Mouse (Mus musculus) left cerebral cortex, postnatal 36 days (tissue): ENCODE results near the gene Fkrp. TPM values are rescaled to one million over a fixed set of nuclear protein-coding genes. Genes with fewer than 3 reads are reported as not detected.

Experiments used
- DNase-seq, 2 experiments: peaks; one replicate each; pipeline ENCODE4 v3.0.0; 2021 to 2022; ENCODE audit warnings: low spot score in 2 of 2, mixed read lengths in 1 of 2
- intact Hi-C: fragments of 180-260 bp; cut with DNase I; formaldehyde crosslinking; loops from one replicate; pipeline ENCODE4 v1.15.1; 2025
- total RNA-seq, 2 experiments: library from RNA; stranded (reverse); gene quantifications; 2 replicates each; pipeline ENCODE4 v1.2.3; 2021

Fkrp gene
- total RNA-seq, 2 experiments from 2014 or later: 50.4 to 62.8 TPM

- peak; percentile 69 to 77 for DNase-seq
- intact Hi-C loops: loop anchor here (2.0 to 5.0 kb wide), 2 partner anchors 38 to 63 kb away; no protein-coding TSS in a partner anchor
These were observed 6.8 kb downstream of the Fkrp start for GRCm38 (mm10) chr7:16809739-16810138.

- intact Hi-C loops: loop anchor here (2.0 kb wide), 1 partner anchor 62 kb away; no protein-coding TSS in a partner anchor
These were observed 7.9 kb downstream of the Fkrp start for GRCm38 (mm10) chr7:16808647-16809046.

GRCm38 (mm10) chr7:16807936-16808335 is 8.6 kb downstream of the Fkrp start:
- intact Hi-C loops: loop anchor here (2.0 kb wide), 1 partner anchor 61 kb away; no protein-coding TSS in a partner anchor
- DNase-seq: no peak

More at GRCm38 (mm10) chr7:16808647-16809046, 7.9 kb downstream of the Fkrp start:
- no peak for DNase-seq

- no peak for DNase-seq
- intact Hi-C loops: loop anchor here (5.0 kb wide), 1 partner anchor 177 kb away; no protein-coding TSS in a partner anchor
These were observed 12.0 kb downstream of the Fkrp start for GRCm38 (mm10) chr7:16804409-16805028.

- no peak for DNase-seq
- intact Hi-C loops: no loop called here
These were observed 21.6 kb downstream of the Fkrp start for GRCm38 (mm10) chr7:16794886-16795285.

GRCm38 (mm10) chr7:16793010-16793725 is 23.4 kb downstream of the Fkrp start:
- DNase-seq: no peak
- intact Hi-C loops: no loop called here

- intact Hi-C loops: no loop called here
- no peak for DNase-seq
These were observed 24.2 kb downstream of the Fkrp start for GRCm38 (mm10) chr7:16792316-16792715.

GRCm38 (mm10) chr7:16785541-16786083 is 30.9 kb downstream of the Fkrp start:
- intact Hi-C loops: no loop called here
- no peak for DNase-seq

GRCm38 (mm10) chr7:16784498-16784976 is 32.0 kb downstream of the Fkrp start:
- intact Hi-C loops: no loop called here
- no peak for DNase-seq

- DNase-seq: no peak
- intact Hi-C loops: no loop called here
These were observed 32.6 kb downstream of the Fkrp start for GRCm38 (mm10) chr7:16783758-16784415.

GRCm38 (mm10) chr7:16783224-16783688 is 33.3 kb downstream of the Fkrp start:
- no peak for DNase-seq
- intact Hi-C loops: no loop called here

- intact Hi-C loops: no loop called here
- no peak for DNase-seq
These were observed 33.9 kb downstream of the Fkrp start for GRCm38 (mm10) chr7:16782555-16783125.

GRCm38 (mm10) chr7:16781816-16782554 is 34.5 kb downstream of the Fkrp start:
- DNase-seq: no peak
- intact Hi-C loops: no loop called here

- no peak for DNase-seq
- intact Hi-C loops: no loop called here
These were observed 35.0 kb downstream of the Fkrp start for GRCm38 (mm10) chr7:16781555-16781815.

GRCm38 (mm10) chr7:16780825-16781554 is 35.5 kb downstream of the Fkrp start, which contains the start of gene Slc1a5:
Gene Slc1a5, plus strand, starts transcription at chr7:16781340.
- intact Hi-C loops: no loop called here

GRCm38 (mm10) chr7:16780076-16780475 is 36.5 kb downstream of the Fkrp start:
- intact Hi-C loops: no loop called here
- DNase-seq: no peak

More at GRCm38 (mm10) chr7:16780825-16781554, 35.5 kb downstream of the Fkrp start, which contains the start of gene Slc1a5:
- DNase-seq: peak; percentile 28 to 37

- intact Hi-C loops: no loop called here
These were observed 40.6 kb downstream of the Fkrp start for GRCm38 (mm10) chr7:16775888-16776287.

GRCm38 (mm10) chr7:16766443-16766842 is 50.1 kb downstream of the Fkrp start:
- no peak for DNase-seq
- intact Hi-C loops: no loop called here

More at GRCm38 (mm10) chr7:16775888-16776287, 40.6 kb downstream of the Fkrp start:
- no peak for DNase-seq
